18 mouse cellular contexts compared by ENCODE assay signal in the genomic region with DNA sequence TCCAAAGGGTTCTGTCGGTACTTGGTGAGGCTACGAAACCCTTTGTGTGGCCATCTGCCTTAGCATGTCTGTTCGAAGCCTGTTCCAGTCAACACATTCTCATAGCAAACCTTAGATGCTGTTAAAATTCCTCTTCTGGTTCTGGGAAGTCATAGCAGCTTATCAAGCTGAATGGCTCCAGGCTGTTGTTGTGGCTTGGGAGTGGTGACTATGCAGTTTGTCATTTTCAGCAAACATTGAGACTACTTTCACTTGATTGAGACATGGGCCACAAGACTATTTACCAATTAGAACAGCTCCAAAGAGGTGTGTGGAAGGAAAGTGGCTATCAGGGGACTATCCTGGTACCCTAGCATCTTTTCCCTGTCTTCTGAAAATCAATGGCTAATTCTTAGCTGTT.
"Had no signal": no experiment of that assay in that cellular context is flagged by ENCODE, and none has a peak within 500 bp of the region (broad histone marks: within the 10 kb centered on the region; RNA-seq: fewer than 3 reads in every experiment).

No protein-coding gene starts in this region.

- H3K27ac ChIP-seq: kidney, postnatal 0 days; limb, embryonic 10.5 days; limb, embryonic 13.5 days; liver, embryonic 15.5 days; midbrain, embryonic 13.5 days; neural tube, embryonic 12.5 days; neural tube, embryonic 15.5 days; stomach, embryonic 15.5 days had no signal

- H3K4me2 ChIP-seq: limb, embryonic 13.5 days; liver, embryonic 15.5 days; midbrain, embryonic 13.5 days; neural tube, embryonic 12.5 days; neural tube, embryonic 15.5 days; stomach, embryonic 15.5 days had no signal

- H3K36me3 ChIP-seq: limb, embryonic 10.5 days; limb, embryonic 13.5 days; liver, embryonic 15.5 days; midbrain, embryonic 13.5 days; neural tube, embryonic 12.5 days; neural tube, embryonic 15.5 days; stomach, embryonic 15.5 days had no signal

- DNase-seq: kidney, postnatal 25 days; lung, adult 2 months; lung, postnatal 14 days; lung, postnatal 4 days; retina, postnatal 1 day; right cerebral cortex, postnatal 25 days; spleen, adult 18-20 months; thymus, postnatal 25 days had no signal

- H3K4me1 ChIP-seq: midbrain, embryonic 13.5 days; neural tube, embryonic 12.5 days; neural tube, embryonic 15.5 days; stomach, embryonic 15.5 days had no signal

- H3K9me3 ChIP-seq: limb, embryonic 10.5 days; limb, embryonic 13.5 days; liver, embryonic 15.5 days; midbrain, embryonic 13.5 days; neural tube, embryonic 12.5 days; neural tube, embryonic 15.5 days; stomach, embryonic 15.5 days had no signal

- H3K4me3 ChIP-seq: limb, embryonic 10.5 days; limb, embryonic 13.5 days; liver, embryonic 15.5 days; midbrain, embryonic 13.5 days; neural tube, embryonic 12.5 days; neural tube, embryonic 15.5 days; stomach, embryonic 15.5 days had no signal

- ATAC-seq: intestine, postnatal 0 days; midbrain, embryonic 13.5 days; midbrain, embryonic 16.5 days had no signal

- H3K27me3 ChIP-seq: limb, embryonic 13.5 days; liver, embryonic 15.5 days; midbrain, embryonic 13.5 days; neural tube, embryonic 12.5 days; neural tube, embryonic 15.5 days; stomach, embryonic 15.5 days had no signal

- H3K9ac ChIP-seq: limb, embryonic 13.5 days; liver, embryonic 15.5 days; midbrain, embryonic 13.5 days; neural tube, embryonic 12.5 days; neural tube, embryonic 15.5 days; stomach, embryonic 15.5 days had no signal
